Mouse (Mus musculus) liver, embryonic 12.5 days (tissue): ENCODE measurements around the gene Fbxo9. TPM values are rescaled to one million over a fixed set of nuclear protein-coding genes. Genes with fewer than 3 reads are reported as not detected.
A peak's percentile ranks its signal among the peaks of the same experiment; 100 is the strongest.
"Not testable (repeated sequence)": the region's sequence is repeated elsewhere in the genome, so short reads cannot be mapped to it uniquely, and the experiment has no call there.

ENCODE experiments used
- ATAC-seq: fragments of 200-750 bp; cut with Nextera tagmentation; 2 replicates; pipeline ENCODE4 v1.8.0; 2017; ENCODE audit warnings: moderate number of reproducible peaks, mild to moderate bottlenecking, moderate library complexity
- H3K27ac ChIP-seq: fragments of 300-500 bp; sonication (generic); 2 replicates; pipeline ENCODE4 v1.5.1; 2016; ENCODE audit warnings: mild to moderate bottlenecking
- H3K27me3 ChIP-seq: fragments of 300-500 bp; sonication (generic); replicated peaks from 2 replicates; pipeline ENCODE4 v1.6.1; 2016; ENCODE audit warnings: mild to moderate bottlenecking, moderate library complexity
- H3K36me3 ChIP-seq: fragments of 300-500 bp; sonication (generic); 2 replicates; pipeline ENCODE4 v1.6.1; 2016; ENCODE audit warnings: mild to moderate bottlenecking, moderate library complexity
- H3K4me1 ChIP-seq: fragments of 300-500 bp; sonication (generic); 2 replicates; pipeline ENCODE4 v1.6.1; 2016
- H3K4me2 ChIP-seq: fragments of 300-500 bp; sonication (generic); 2 replicates; pipeline ENCODE4 v1.6.1; 2016; ENCODE audit warnings: mild to moderate bottlenecking, moderate library complexity
- H3K4me3 ChIP-seq: fragments of 300-500 bp; sonication (generic); 2 replicates; pipeline ENCODE4 v1.5.1; 2016; ENCODE audit warnings: mild to moderate bottlenecking, moderate library complexity
- H3K9ac ChIP-seq: fragments of 300-500 bp; sonication (generic); 2 replicates; pipeline ENCODE4 v1.6.1; 2016; ENCODE audit warnings: mild to moderate bottlenecking, moderate library complexity
- H3K9me3 ChIP-seq: fragments of 300-500 bp; sonication (generic); replicated peaks from 2 replicates; pipeline ENCODE4 v1.6.1; 2016; ENCODE audit warnings: mild to moderate bottlenecking, moderate library complexity
- WGBS: fragments of 180-500 bp; shearing (Covaris S2); methylation state at CpG from one replicate; pipeline ENCODE4 v1.1.7; 2016; ENCODE audit not compliant: insufficient replicate concordance; 5-methylcytosine and 5-hydroxymethylcytosine counted together
- polyA plus RNA-seq: library from polyadenylated mRNA; unstranded; fragments of >200 nt; fragmentation: Nextera tagmentation; extraction: Ambion mirVana; gene quantifications from 2 replicates; pipeline ENCODE4 v1.2.1, GENCODE M21; 2016

The Fbxo9 gene
- polyA plus RNA-seq: 74.8 and 75.0 TPM in 2 replicates

DNA sequence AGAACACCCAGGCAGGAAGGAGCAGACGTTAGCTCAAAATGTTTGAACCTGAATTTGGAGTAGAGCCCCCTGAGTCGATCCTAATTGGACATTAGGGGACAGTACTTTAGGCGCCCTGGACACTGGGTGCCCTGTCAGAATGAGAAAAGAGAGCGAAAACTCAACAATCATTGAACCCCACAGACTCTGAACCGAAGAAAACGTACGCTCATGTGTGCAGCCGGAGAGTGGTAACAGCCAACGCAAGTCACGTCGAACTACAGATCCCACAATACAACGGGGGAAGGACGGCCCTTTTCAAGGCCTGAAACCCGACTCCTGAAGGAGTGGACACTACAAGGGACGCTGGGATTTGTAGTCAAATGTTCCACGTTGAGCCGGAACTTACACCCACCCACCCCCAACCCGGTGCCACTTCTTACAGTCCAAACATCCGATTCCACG lies at the start of gene Fbxo9, which contains the start of gene Ick:
Gene Fbxo9, minus strand, starts transcription at position 270 of the 444 bp plus-strand sequence.
Gene Ick, plus strand, starts transcription at position 397 of the 444 bp plus-strand sequence.
- Histone ChIP-seq H3K9ac (peak within 1 kb of the TSS; percentile 99), H3K9me3 (no peaks in the 10 kb centered on the region), H3K27ac (peak within 1 kb of the TSS; percentile 99), H3K27me3 (no peaks in the 10 kb centered on the region), H3K4me3 (peak within 1 kb of the TSS; percentile 97), H3K4me2 (peak within 1 kb of the TSS; percentile 90), H3K4me1 (peaks cover 54% of the 10 kb centered on the region), H3K36me3 (peaks cover 16% of the 10 kb centered on the region)
- peak; percentile 83 for ATAC-seq
- under 1% methylated on average over 20 of the region's 20 CpGs for WGBS

DNA sequence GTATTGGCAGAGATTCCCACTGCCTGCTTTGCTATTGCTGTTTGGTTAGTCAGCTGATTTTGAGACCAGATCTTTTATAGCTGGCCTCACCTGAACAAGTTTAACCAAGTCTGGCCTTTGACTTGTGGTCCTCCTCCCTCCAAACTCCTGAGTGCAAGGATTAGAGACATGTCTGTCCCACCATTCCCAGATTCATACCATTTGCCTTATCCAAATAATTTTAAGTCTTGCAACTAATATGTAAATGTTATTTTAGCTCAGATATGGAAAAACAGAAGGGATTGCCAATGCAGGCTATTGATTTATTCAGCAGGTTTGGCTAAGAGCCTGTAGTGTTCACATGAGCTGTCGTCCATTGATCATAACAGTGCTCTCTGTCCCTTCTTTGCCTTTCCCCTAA lies 48.4 kb upstream of the Fbxo9 start:
- Histone ChIP-seq H3K9me3 (no peaks in the 10 kb centered on the region), H3K4me1 (no peaks in the 10 kb centered on the region), H3K27me3 (no peaks in the 10 kb centered on the region), H3K4me2 (no peak overlapping the region), H3K4me3 (no peak overlapping the region), H3K9ac (no peak overlapping the region), H3K27ac (no peak overlapping the region), H3K36me3 (peaks cover 57% of the 10 kb centered on the region)
- 81% methylated on average over 1 of the region's 1 CpGs for WGBS
- no peak for ATAC-seq

DNA sequence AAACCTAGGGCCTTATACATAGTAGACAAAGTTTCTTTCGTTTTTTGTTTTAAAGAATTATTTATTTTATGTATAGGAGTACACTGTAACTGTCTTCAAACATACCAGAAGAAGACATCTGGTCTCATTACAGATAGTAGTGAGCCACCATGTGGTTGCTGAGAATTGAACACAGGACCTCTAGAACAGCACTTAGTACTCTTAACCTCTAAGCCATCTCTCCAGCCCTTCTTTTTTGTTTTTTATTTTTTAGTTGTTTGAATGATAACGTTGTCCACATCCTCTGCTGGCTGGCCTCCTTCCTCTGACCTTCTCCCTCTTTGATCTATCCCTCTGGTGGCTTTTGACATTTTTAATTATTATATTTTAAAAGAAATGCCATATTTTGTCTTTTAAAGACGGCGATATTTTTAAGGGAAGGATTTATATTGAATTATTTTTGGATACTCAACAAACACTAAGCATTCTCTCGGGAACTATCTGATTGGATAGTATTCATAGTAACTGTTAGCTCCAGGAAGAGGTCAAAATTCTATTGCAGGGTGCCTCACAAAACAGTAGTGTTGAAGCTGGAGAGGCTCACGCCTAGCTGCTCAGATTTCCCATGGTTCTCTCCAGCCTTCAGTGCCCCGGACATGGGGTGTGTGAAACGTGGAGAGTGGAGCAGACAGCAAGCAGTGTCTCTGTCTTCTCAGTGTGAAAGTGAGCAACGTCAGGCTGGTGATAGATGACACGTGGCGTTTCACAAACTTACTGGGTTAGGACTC lies 45.5 kb upstream of the Fbxo9 start:
- H3K27me3 ChIP-seq: no peaks in the 10 kb centered on the region
- H3K4me1 ChIP-seq: no peaks in the 10 kb centered on the region
- no peaks in the 10 kb centered on the region for H3K9me3 ChIP-seq
- no peak overlapping the region for H3K27ac ChIP-seq
- H3K4me2 ChIP-seq: no peak overlapping the region
- H3K9ac ChIP-seq: no peak overlapping the region
- no peak overlapping the region for H3K4me3 ChIP-seq
- 80% methylated on average over 11 of the region's 11 CpGs for WGBS
- peaks cover 42% of the 10 kb centered on the region for H3K36me3 ChIP-seq
- ATAC-seq: no peak

GRCm38 (mm10) chr9:78149770-78150169 lies 40.9 kb upstream of the Fbxo9 start:
- not testable (repeated sequence) for H3K9ac ChIP-seq, H3K4me2 ChIP-seq, H3K4me1 ChIP-seq, H3K9me3 ChIP-seq, H3K4me3 ChIP-seq, H3K27ac ChIP-seq, H3K27me3 ChIP-seq, ATAC-seq
- peaks cover 27% of the 10 kb centered on the region for H3K36me3 ChIP-seq
- 73% methylated on average over 2 of the region's 2 CpGs for WGBS

DNA sequence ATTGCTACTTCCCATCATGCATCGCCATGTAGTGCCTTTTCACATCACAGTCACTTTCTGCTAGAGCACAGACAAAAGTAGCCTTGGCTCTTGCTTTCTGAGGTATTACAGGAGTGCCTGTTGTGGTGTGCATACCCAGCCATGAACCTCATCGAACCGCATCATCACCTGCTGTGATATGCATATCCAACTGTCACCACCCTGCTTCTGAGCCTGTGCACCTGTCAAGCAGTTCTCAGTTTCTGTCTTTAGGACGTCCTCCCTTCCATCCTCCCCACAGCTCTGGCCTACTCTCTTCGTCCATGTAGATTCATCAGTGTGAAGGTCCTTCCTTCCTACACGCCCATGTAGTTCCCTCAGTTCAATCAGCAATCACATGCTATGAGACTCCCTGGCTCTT lies 39.3 kb upstream of the Fbxo9 start:
- no peak overlapping the region for H3K4me3 ChIP-seq
- H3K9ac ChIP-seq: no peak overlapping the region
- H3K4me1 ChIP-seq: no peaks in the 10 kb centered on the region
- ATAC-seq: no peak
- no peaks in the 10 kb centered on the region for H3K27me3 ChIP-seq
- no peak overlapping the region for H3K27ac ChIP-seq
- no peak overlapping the region for H3K4me2 ChIP-seq
- H3K36me3 ChIP-seq: peaks cover 25% of the 10 kb centered on the region
- no peaks in the 10 kb centered on the region for H3K9me3 ChIP-seq
- WGBS: 83% methylated on average over 6 of the region's 6 CpGs

- 80% methylated on average over 6 of the region's 6 CpGs for WGBS
- ATAC-seq: no peak
- no peak overlapping the region for H3K4me2 ChIP-seq
These were observed 37.8 kb upstream of the Fbxo9 start for GRCm38 (mm10) chr9:78146627-78147026.

GRCm38 (mm10) chr9:78146099-78146498 lies 37.2 kb upstream of the Fbxo9 start:
- 65% methylated on average over 4 of the region's 4 CpGs for WGBS
- no peak overlapping the region for H3K27ac ChIP-seq
- H3K9me3 ChIP-seq: no peaks in the 10 kb centered on the region
- H3K9ac ChIP-seq: no peak overlapping the region
- H3K27me3 ChIP-seq: no peaks in the 10 kb centered on the region
- no peak overlapping the region for H3K4me2 ChIP-seq
- ATAC-seq: no peak
- peaks cover 37% of the 10 kb centered on the region for H3K36me3 ChIP-seq
- H3K4me1 ChIP-seq: no peaks in the 10 kb centered on the region
- H3K4me3 ChIP-seq: no peak overlapping the region

More at GRCm38 (mm10) chr9:78146627-78147026, 37.8 kb upstream of the Fbxo9 start:
- Histone ChIP-seq H3K27ac (no peak overlapping the region), H3K36me3 (peaks cover 34% of the 10 kb centered on the region), H3K9me3 (no peaks in the 10 kb centered on the region), H3K4me3 (no peak overlapping the region), H3K4me1 (no peaks in the 10 kb centered on the region), H3K27me3 (no peaks in the 10 kb centered on the region), H3K9ac (no peak overlapping the region)

- H3K4me3 ChIP-seq: no peak overlapping the region
- WGBS: 74% methylated on average over 4 of the region's 4 CpGs
- H3K27ac ChIP-seq: no peak overlapping the region
- no peak for ATAC-seq
- H3K4me2 ChIP-seq: no peak overlapping the region
- H3K27me3 ChIP-seq: no peaks in the 10 kb centered on the region
- H3K4me1 ChIP-seq: no peaks in the 10 kb centered on the region
- no peaks in the 10 kb centered on the region for H3K9me3 ChIP-seq
- no peak overlapping the region for H3K9ac ChIP-seq
- peaks cover 44% of the 10 kb centered on the region for H3K36me3 ChIP-seq
These were observed 30.6 kb upstream of the Fbxo9 start for GRCm38 (mm10) chr9:78139463-78139862.

- H3K4me3 ChIP-seq: no peak overlapping the region
- no peaks in the 10 kb centered on the region for H3K4me1 ChIP-seq
- no peaks in the 10 kb centered on the region for H3K27me3 ChIP-seq
- WGBS: 74% methylated on average over 9 of the region's 9 CpGs
- no peak overlapping the region for H3K4me2 ChIP-seq
- no peak overlapping the region for H3K9ac ChIP-seq
- H3K9me3 ChIP-seq: no peaks in the 10 kb centered on the region
- no peak overlapping the region for H3K27ac ChIP-seq
- ATAC-seq: no peak
- H3K36me3 ChIP-seq: peaks cover 43% of the 10 kb centered on the region
These were observed 29.3 kb upstream of the Fbxo9 start for GRCm38 (mm10) chr9:78138044-78138676.

DNA sequence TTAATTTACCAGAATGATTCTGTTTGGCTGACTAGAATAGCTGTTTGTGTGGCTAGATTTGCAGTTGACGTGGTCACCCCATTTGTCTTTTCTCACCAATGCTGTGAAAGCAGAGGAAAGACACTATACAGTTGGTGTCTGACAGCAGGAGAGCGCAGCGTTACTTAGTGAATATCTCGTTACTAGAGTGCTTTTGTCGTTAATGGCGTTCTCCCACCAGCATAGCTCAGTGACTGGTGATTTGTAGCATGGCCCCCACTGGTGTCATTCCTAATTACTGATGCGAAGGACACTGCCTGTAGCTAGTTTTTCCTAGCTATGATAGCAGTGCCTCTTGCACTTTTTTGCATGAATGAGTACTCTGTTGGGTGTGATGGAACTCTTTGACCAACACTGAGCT lies 26.8 kb upstream of the Fbxo9 start:
- Histone ChIP-seq H3K9me3 (no peaks in the 10 kb centered on the region), H3K9ac (no peak overlapping the region), H3K27ac (no peak overlapping the region), H3K4me2 (no peak overlapping the region), H3K4me1 (no peaks in the 10 kb centered on the region), H3K4me3 (no peak overlapping the region), H3K27me3 (no peaks in the 10 kb centered on the region), H3K36me3 (peaks cover 39% of the 10 kb centered on the region)
- ATAC-seq: no peak
- 81% methylated on average over 7 of the region's 7 CpGs for WGBS

- ATAC-seq: no peak
- H3K27ac ChIP-seq: no peak overlapping the region
- H3K36me3 ChIP-seq: peaks cover 5% of the 10 kb centered on the region; the same call in 1 of the 2 replicates
- 79% methylated on average over 10 of the region's 10 CpGs for WGBS
- H3K9ac ChIP-seq: no peak overlapping the region
- H3K4me1 ChIP-seq: peaks cover 11% of the 10 kb centered on the region
- H3K4me2 ChIP-seq: no peak overlapping the region
- no peaks in the 10 kb centered on the region for H3K9me3 ChIP-seq
- no peak overlapping the region for H3K4me3 ChIP-seq
- no peaks in the 10 kb centered on the region for H3K27me3 ChIP-seq
These were observed 17.8 kb upstream of the Fbxo9 start for GRCm38 (mm10) chr9:78126643-78127042.

DNA sequence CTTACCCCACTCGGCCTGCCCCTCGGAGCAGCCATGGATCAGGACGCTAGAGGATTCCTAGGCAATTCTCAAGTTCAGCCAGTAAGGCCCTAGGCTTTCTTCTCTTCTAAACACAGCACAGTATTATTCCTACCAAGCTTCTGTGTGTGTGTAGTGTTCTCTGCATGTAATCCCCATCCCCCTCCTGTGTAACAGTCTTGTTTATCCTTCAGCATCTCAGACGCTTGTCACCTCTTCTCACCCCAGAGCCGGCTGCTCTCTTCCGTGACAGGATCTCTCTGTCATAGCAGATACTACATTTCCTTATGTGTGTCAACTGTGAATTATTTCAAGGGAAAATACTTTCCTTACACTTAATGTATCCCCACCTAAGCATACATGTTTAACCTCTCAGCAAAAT lies 17.1 kb upstream of the Fbxo9 start:
- H3K4me1 ChIP-seq: peaks cover 11% of the 10 kb centered on the region
- no peak overlapping the region for H3K4me2 ChIP-seq
- H3K9me3 ChIP-seq: no peaks in the 10 kb centered on the region
- no peak overlapping the region for H3K27ac ChIP-seq
- no peak for ATAC-seq
- 0 out of 2 replicates have a peak, but pooled peaks cover 2% of the 10 kb centered on the region for H3K36me3 ChIP-seq
- 76% methylated on average over 6 of the region's 6 CpGs for WGBS
- H3K9ac ChIP-seq: no peak overlapping the region
- H3K4me3 ChIP-seq: no peak overlapping the region
- H3K27me3 ChIP-seq: no peaks in the 10 kb centered on the region
